Mouse (Mus musculus) CH12.LX (cell line): ENCODE results near the gene Rbms2.

ENCODE experiments used
- BHLHE40 ChIP-seq: IDR thresholded peaks from 2 replicates; pipeline ENCODE4 v1.6.1; 2011; ENCODE audit warnings: mild to moderate bottlenecking, low read depth, low read length, improper control_type of control experiment
- CHD1 ChIP-seq: IDR thresholded peaks from 2 replicates; pipeline ENCODE4 v1.6.1; 2012; ENCODE audit warnings: low read depth, low read length, improper control_type of control experiment, inconsistent platforms
- CHD2 ChIP-seq: IDR thresholded peaks from 2 replicates; pipeline ENCODE4 v1.6.1; 2011; ENCODE audit warnings: low read length, improper control_type of control experiment
- CTCF ChIP-seq, 2 experiments: IDR thresholded peaks in 1 of 2; conservative IDR thresholded peaks in 1 of 2; 2 replicates each; pipeline ENCODE4 v1.5.1; 2011 to 2012; ENCODE audit warnings: low read depth in 2 of 2, low read length in 2 of 2, improper control_type of control experiment in 1 of 2, inconsistent platforms in 1 of 2, mild to moderate bottlenecking in 1 of 2, moderate library complexity in 1 of 2
- EP300 ChIP-seq: IDR thresholded peaks from 2 replicates; pipeline ENCODE4 v1.6.1; 2011; ENCODE audit warnings: low read length, improper control_type of control experiment
- JUND ChIP-seq: conservative IDR thresholded peaks from 2 replicates; pipeline ENCODE4 v1.6.1; 2011; ENCODE audit warnings: low read depth, low read length, improper control_type of control experiment
- MAX ChIP-seq: IDR thresholded peaks from 2 replicates; pipeline ENCODE4 v1.6.1; 2011; ENCODE audit warnings: low read length, improper control_type of control experiment
- MAZ ChIP-seq: IDR thresholded peaks from 2 replicates; pipeline ENCODE4 v1.6.1; 2012; ENCODE audit warnings: low read depth, mild to moderate bottlenecking, inconsistent platforms, low read length, improper control_type of control experiment, moderate library complexity
- POLR2A ChIP-seq: IDR thresholded peaks from 2 replicates; pipeline ENCODE4 v1.6.1; 2011; ENCODE audit warnings: low read depth, mild to moderate bottlenecking, improper control_type of control experiment, low read length
- RCOR1 ChIP-seq: conservative IDR thresholded peaks from 2 replicates; pipeline ENCODE4 v1.6.1; 2012; ENCODE audit warnings: low read depth, mild to moderate bottlenecking, inconsistent platforms, low read length, improper control_type of control experiment
- TCF12 ChIP-seq: IDR thresholded peaks from 2 replicates; pipeline ENCODE4 v1.6.1; 2014; ENCODE audit warnings: low read depth, mild to moderate bottlenecking, inconsistent platforms, low read length, improper control_type of control experiment

DNA sequence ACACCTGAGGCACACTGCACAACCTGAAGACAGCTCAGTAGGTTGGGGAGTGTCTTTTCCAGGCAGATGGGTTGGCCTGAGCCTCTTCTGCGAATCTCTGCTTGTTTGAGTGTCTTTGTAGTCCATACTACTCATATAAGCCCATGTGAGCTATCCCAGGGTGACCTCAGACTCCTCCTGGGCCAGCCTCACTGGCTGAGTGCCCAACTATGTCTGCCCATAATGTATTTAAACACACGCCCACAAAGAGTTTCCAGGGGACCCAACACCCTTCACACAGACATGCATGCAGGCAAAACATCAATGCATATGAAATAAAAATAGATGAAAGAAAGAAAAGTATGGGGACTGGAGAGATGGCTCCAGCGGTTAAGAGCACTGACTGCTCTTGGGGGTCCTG is 26.1 kb downstream of the Rbms2 start:
- TF ChIP-seq CTCF (conservative IDR thresholded peaks at IDR 0.05 in 1 of 2, IDR thresholded peaks at IDR 0.05 in 1 of 2; ENCODE audit: low read depth in 2 of 2, low read length in 2 of 2) (no peak), RCOR1 (no peak), JUND (no peak), EP300 (no peak), CHD2 (no peak), MAX (no peak), POLR2A (no peak), TCF12 (no peak), CHD1 (no peak), MAZ (no peak), BHLHE40 (no peak)
